Mouse (Mus musculus): ENCODE data around the gene Rab33a. TPM values are rescaled to one million over a fixed set of nuclear protein-coding genes. Genes with fewer than 3 reads are reported as not detected.

Rab33a gene
- polyA plus RNA-seq, 1 experiment from 2014 or later = 1.2 TPM

- TF ChIP-seq CTCF (IDR thresholded peaks at IDR 0.05) (no peak), EP300 (IDR thresholded peaks at IDR 0.05) (no peak)
- H3K36me3 ChIP-seq (ENCODE audit: insufficient read depth, low read length) = no peaks in the 10 kb centered on the region
- no peaks in the 10 kb centered on the region for H3K9me3 ChIP-seq (ENCODE audit: low read length)
- 24% methylated on average over 15 of the region's 15 CpGs for WGBS
- no peak for DNase-seq (ENCODE audit: low spot score)
- no peaks in the 10 kb centered on the region for H3K27me3 ChIP-seq (replicated peaks; ENCODE audit: insufficient read depth, low read length)
- H3K27ac ChIP-seq (ENCODE audit: low read length) = no peak overlapping the region
- H3K4me2 ChIP-seq (replicated peaks; ENCODE audit: low read depth, low read length) = peak overlapping the region; percentile 63
- no peak for ATAC-seq
- H3K9ac ChIP-seq (replicated peaks; ENCODE audit: low read depth) = no peak overlapping the region
- H3K4me1 ChIP-seq (ENCODE audit: insufficient read depth, low read depth, low read length) = no peaks in the 10 kb centered on the region
- H3K4me3 ChIP-seq (ENCODE audit: low read depth, low read length) = peak overlapping the region; percentile 29; the same call in 1 of the 2 replicates
These were observed 776 bp upstream of the Rab33a start for GRCm38 (mm10) chrX:48518211-48518807.

- ATAC-seq (no peak), DNase-seq (ENCODE audit: low spot score) (no peak)
These were observed 532 bp downstream of the Rab33a start for GRCm38 (mm10) chrX:48519549-48520085.

GRCm38 (mm10) chrX:48521651-48522050 lies 2.6 kb downstream of the Rab33a start:
- no peaks in the 10 kb centered on the region for H3K36me3 ChIP-seq (ENCODE audit: insufficient read depth, low read length)
- H3K27ac ChIP-seq (ENCODE audit: low read length) = no peak overlapping the region
- no peak overlapping the region for H3K4me3 ChIP-seq (ENCODE audit: low read depth, low read length)
- no peak overlapping the region for H3K4me2 ChIP-seq (replicated peaks; ENCODE audit: low read depth, low read length)
- no peak overlapping the region for H3K9ac ChIP-seq (replicated peaks; ENCODE audit: low read depth)
- 73% methylated on average over 3 of the region's 3 CpGs for WGBS
- no peaks in the 10 kb centered on the region for H3K27me3 ChIP-seq (replicated peaks; ENCODE audit: insufficient read depth, low read length)
- H3K9me3 ChIP-seq (ENCODE audit: low read length) = no peaks in the 10 kb centered on the region
- no peaks in the 10 kb centered on the region for H3K4me1 ChIP-seq (ENCODE audit: insufficient read depth, low read depth, low read length)
- ATAC-seq (no peak), DNase-seq (ENCODE audit: low spot score) (no peak)
- TF ChIP-seq EP300 (IDR thresholded peaks at IDR 0.05) = no peak
- TF ChIP-seq CTCF (IDR thresholded peaks at IDR 0.05) = no peak

More at GRCm38 (mm10) chrX:48519549-48520085, 532 bp downstream of the Rab33a start:
- Histone ChIP-seq H3K4me3 (ENCODE audit: low read depth, low read length) (peak overlapping the region; percentile 29), H3K4me1 (ENCODE audit: insufficient read depth, low read depth, low read length) (no peaks in the 10 kb centered on the region), H3K4me2 (replicated peaks; ENCODE audit: low read depth, low read length) (peak overlapping the region; percentile 63), H3K9ac (replicated peaks; ENCODE audit: low read depth) (no peak overlapping the region), H3K9me3 (ENCODE audit: low read length) (no peaks in the 10 kb centered on the region), H3K27me3 (replicated peaks; ENCODE audit: insufficient read depth, low read length) (no peaks in the 10 kb centered on the region), H3K36me3 (ENCODE audit: insufficient read depth, low read length) (no peaks in the 10 kb centered on the region), H3K27ac (ENCODE audit: low read length) (no peak overlapping the region)
- no peak; the same call in 1 of the 2 replicates for TF ChIP-seq CTCF (IDR thresholded peaks at IDR 0.05)
- no peak for TF ChIP-seq EP300 (IDR thresholded peaks at IDR 0.05)
- WGBS = 23% methylated on average over 20 of the region's 20 CpGs

GRCm38 (mm10) chrX:48523512-48523911 lies 4.4 kb downstream of the Rab33a start:
- H3K4me1 ChIP-seq (ENCODE audit: insufficient read depth, low read depth, low read length) = no peaks in the 10 kb centered on the region
- H3K36me3 ChIP-seq (ENCODE audit: insufficient read depth, low read length) = no peaks in the 10 kb centered on the region
- H3K4me2 ChIP-seq (replicated peaks; ENCODE audit: low read depth, low read length) = no peak overlapping the region
- no peak overlapping the region for H3K9ac ChIP-seq (replicated peaks; ENCODE audit: low read depth)
- H3K9me3 ChIP-seq (ENCODE audit: low read length) = no peaks in the 10 kb centered on the region
- no peak overlapping the region for H3K27ac ChIP-seq (ENCODE audit: low read length)
- DNase-seq (ENCODE audit: low spot score) (no peak), ATAC-seq (no peak)
- no peak overlapping the region for H3K4me3 ChIP-seq (ENCODE audit: low read depth, low read length)
- no peaks in the 10 kb centered on the region for H3K27me3 ChIP-seq (replicated peaks; ENCODE audit: insufficient read depth, low read length)
- 52% methylated on average over 3 of the region's 3 CpGs for WGBS
- no peak for TF ChIP-seq CTCF (IDR thresholded peaks at IDR 0.05)

GRCm38 (mm10) chrX:48525332-48525731 lies 6.2 kb downstream of the Rab33a start:
- H3K4me1 ChIP-seq (ENCODE audit: insufficient read depth, low read depth, low read length) = no peaks in the 10 kb centered on the region
- WGBS = 70% methylated on average over 1 of the region's 1 CpGs
- no peaks in the 10 kb centered on the region for H3K36me3 ChIP-seq (ENCODE audit: insufficient read depth, low read length)
- no peak overlapping the region for H3K4me3 ChIP-seq (ENCODE audit: low read depth, low read length)
- no peak for DNase-seq (ENCODE audit: low spot score)
- ATAC-seq = no peak
- no peak overlapping the region for H3K27ac ChIP-seq (ENCODE audit: low read length)
- TF ChIP-seq EP300 (IDR thresholded peaks at IDR 0.05) (no peak), CTCF (IDR thresholded peaks at IDR 0.05) (no peak)
- H3K9me3 ChIP-seq (ENCODE audit: low read length) = no peaks in the 10 kb centered on the region
- H3K27me3 ChIP-seq (replicated peaks; ENCODE audit: insufficient read depth, low read length) = no peaks in the 10 kb centered on the region
- H3K4me2 ChIP-seq (replicated peaks; ENCODE audit: low read depth, low read length) = no peak overlapping the region
- H3K9ac ChIP-seq (replicated peaks; ENCODE audit: low read depth) = no peak overlapping the region

- DNase-seq (ENCODE audit: low spot score) (no peak), ATAC-seq (no peak)
- TF ChIP-seq EP300 (IDR thresholded peaks at IDR 0.05) (no peak), CTCF (IDR thresholded peaks at IDR 0.05) (no peak)
- Histone ChIP-seq H3K4me1 (ENCODE audit: insufficient read depth, low read depth, low read length) (no peaks in the 10 kb centered on the region), H3K4me3 (ENCODE audit: low read depth, low read length) (no peak overlapping the region), H3K27ac (ENCODE audit: low read length) (no peak overlapping the region), H3K9ac (replicated peaks; ENCODE audit: low read depth) (no peak overlapping the region), H3K36me3 (ENCODE audit: insufficient read depth, low read length) (no peaks in the 10 kb centered on the region), H3K9me3 (ENCODE audit: low read length) (no peaks in the 10 kb centered on the region), H3K27me3 (replicated peaks; ENCODE audit: insufficient read depth, low read length) (no peaks in the 10 kb centered on the region), H3K4me2 (replicated peaks; ENCODE audit: low read depth, low read length) (no peak overlapping the region)
- WGBS = 49% methylated on average over 8 of the region's 8 CpGs
These were observed 6.8 kb downstream of the Rab33a start for GRCm38 (mm10) chrX:48525866-48526265.
